22 mouse cellular contexts compared by ENCODE assay signal in genomic region chr7:138647636-138648035, GRCm38 (mm10).
DNase-seq lines count a peak whose midpoint lies in the region; TF ChIP-seq lines count a peak whose summit lies in the region.
"Had no signal": no experiment of that assay in that cellular context is flagged by ENCODE, and none has a peak within 500 bp of the region (broad histone marks: within the 10 kb centered on the region; RNA-seq: fewer than 3 reads in every experiment).

No protein-coding gene starts in this region.

- intact Hi-C loops in left cerebral cortex, adult 2 months (cut with DNase I) = no loop called here

- no peak overlapping the region for H3K27ac ChIP-seq in left cerebral cortex, adult 2 months
- no peak overlapping the region for H3K27ac ChIP-seq in hindbrain, embryonic 10.5 days
- H3K27ac ChIP-seq: forebrain, embryonic 10.5 days; forebrain, embryonic 13.5 days; heart, embryonic 15.5 days; hindbrain, embryonic 12.5 days; hindbrain, embryonic 15.5 days had no signal

- H3K36me3 ChIP-seq in hindbrain, embryonic 10.5 days = no peaks in the 10 kb centered on the region
- H3K36me3 ChIP-seq: forebrain, embryonic 10.5 days; heart, embryonic 12.5 days; heart, embryonic 15.5 days; hindbrain, embryonic 12.5 days; hindbrain, embryonic 15.5 days had no signal

- peaks cover 6% of the 10 kb centered on the region; the same call in 1 of the 2 replicates for H3K9me3 ChIP-seq in hindbrain, embryonic 10.5 days
- H3K9me3 ChIP-seq: forebrain, embryonic 13.5 days; heart, embryonic 12.5 days; heart, embryonic 15.5 days; hindbrain, embryonic 15.5 days had no signal

- H3K27me3 ChIP-seq in hindbrain, embryonic 10.5 days (ENCODE audit: insufficient read depth, poor library complexity, severe bottlenecking) = no peaks in the 10 kb centered on the region
- H3K27me3 ChIP-seq: forebrain, embryonic 13.5 days; heart, embryonic 12.5 days; heart, embryonic 15.5 days; hindbrain, embryonic 12.5 days; hindbrain, embryonic 15.5 days; Patski had no signal

- peak; percentile 87 for DNase-seq in heart, adult 11 months
- DNase-seq in heart, adult 8-10 months (ENCODE audit: low spot score) = no peak
- peak; percentile 14 for DNase-seq in MN1 (ENCODE audit: low spot score)
- DNase-seq in lung, postnatal 14 days = peak; percentile 50
- DNase-seq in lung, postnatal 4 days = peak; percentile 48 to 64
- no peak for DNase-seq in left cerebral cortex, adult 2 months (ENCODE audit: extremely low spot score in 1 of 2, low spot score in 2 of 2)
- DNase-seq in hindbrain, embryonic 10.5 days (ENCODE audit: low spot score) = no peak
- DNase-seq: adrenal gland, postnatal 10 days; cerebellum, adult 18-20 months; cerebellum, adult 9-10 months; cerebellum, postnatal 14 days; gastrocnemius, postnatal 10 days; gastrocnemius, postnatal 36 days; heart, postnatal 10 days; heart, postnatal 36 days had no signal

- no peak for TF ChIP-seq CTCF in left cerebral cortex, adult 2 months (IDR thresholded peaks at IDR 0.05)

- H3K4me1 ChIP-seq in hindbrain, embryonic 10.5 days (replicated peaks) = no peaks in the 10 kb centered on the region
- H3K4me1 ChIP-seq: forebrain, embryonic 10.5 days; forebrain, embryonic 13.5 days; heart, embryonic 12.5 days; heart, embryonic 15.5 days; hindbrain, embryonic 12.5 days; hindbrain, embryonic 15.5 days had no signal

- WGBS in hindbrain, embryonic 10.5 days = 86% methylated on average over 2 of the region's 2 CpGs

- H3K4me3 ChIP-seq in left cerebral cortex, adult 2 months = no peak overlapping the region
- no peak overlapping the region for H3K4me3 ChIP-seq in hindbrain, embryonic 10.5 days
- H3K4me3 ChIP-seq: forebrain, embryonic 10.5 days; forebrain, embryonic 13.5 days; heart, embryonic 12.5 days; heart, embryonic 15.5 days; hindbrain, embryonic 12.5 days; hindbrain, embryonic 15.5 days had no signal

Comparison
In these comparisons a context has a peak if more than half of its experiments do, and no peak if none do; other contexts are left out.
1. DNase-seq: peak in heart, adult 11 months (single experiment), MN1 (single experiment), lung, postnatal 14 days (single experiment) and lung, postnatal 4 days (2 of 2); none in heart, adult 8-10 months (single experiment), left cerebral cortex, adult 2 months (0 of 2) and hindbrain, embryonic 10.5 days (single experiment).